Mouse (Mus musculus): ENCODE results near the gene Amotl2. TPM values are rescaled to one million over a fixed set of nuclear protein-coding genes. Genes with fewer than 3 reads are reported as not detected.
A peak's percentile ranks its signal among the peaks of the same experiment; 100 is the strongest.

Amotl2 gene
- polyA plus RNA-seq, 1 experiment from 2014 or later, result 28.7 TPM

DNA sequence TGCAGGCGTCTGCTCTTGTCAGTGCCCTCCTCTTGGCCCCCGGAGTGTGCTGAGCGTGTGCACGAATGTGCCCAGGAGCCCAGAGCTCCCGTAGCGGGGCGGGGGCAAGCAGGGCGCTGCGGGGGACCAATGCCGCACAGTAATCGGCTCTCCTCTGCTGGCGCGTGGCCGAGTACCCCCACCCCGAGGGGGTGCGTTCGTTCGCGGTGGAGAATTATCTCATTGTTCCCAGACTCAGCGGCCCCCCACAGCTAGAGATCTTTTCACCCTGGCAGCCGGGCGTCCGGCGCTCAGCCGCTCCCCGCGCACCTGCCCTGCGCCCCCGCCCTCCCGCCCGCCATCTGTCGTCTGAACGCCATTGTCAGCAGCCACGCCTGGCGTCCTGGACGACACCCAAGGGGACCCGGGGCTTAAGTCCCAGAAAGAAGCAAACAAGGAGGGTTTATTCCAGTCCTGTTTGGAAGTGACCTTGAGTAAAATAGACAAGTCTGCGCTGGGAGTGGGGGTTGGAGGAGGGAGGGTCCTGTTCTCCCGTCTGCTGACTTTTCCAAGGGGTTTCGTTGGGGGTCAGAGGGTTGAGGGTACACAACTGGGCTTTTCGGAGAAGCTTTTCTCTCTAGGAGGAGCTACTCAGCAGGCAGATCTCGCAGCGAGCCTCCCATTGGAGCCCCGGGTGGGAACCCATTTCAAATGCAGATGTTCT, 26.4 kb upstream of the Amotl2 start:
- Histone ChIP-seq H3K27me3 (ENCODE audit: control insufficient read depth, insufficient read depth, low read length) (0 out of 2 replicates have a peak, but pooled peaks cover 4% of the 10 kb centered on the region), H3K9me3 (replicated peaks; ENCODE audit: control insufficient read depth, low read length) (no peaks in the 10 kb centered on the region), H3K27ac (ENCODE audit: low read depth, low read length) (no peak overlapping the region), H3K9ac (ENCODE audit: low read depth, low read length) (peak overlapping the region; percentile 71), H3K36me3 (ENCODE audit: control insufficient read depth, insufficient read depth, low read length) (no peaks in the 10 kb centered on the region), H3K4me2 (peak overlapping the region; percentile 91), H3K4me3 (ENCODE audit: low read depth, low read length) (peak overlapping the region; percentile 56), H3K4me1 (ENCODE audit: control insufficient read depth, insufficient read depth, low read length) (peaks cover 17% of the 10 kb centered on the region)
- under 1% methylated on average over 44 of the region's 44 CpGs for WGBS (ENCODE audit: insufficient replicate concordance)
- ATAC-seq (replicated peaks; ENCODE audit: insufficient number of reproducible peaks, low FRiP score, low TSS enrichment), result 0 out of 2 replicates have a peak, but pooled peaks have one; percentile 40

DNA sequence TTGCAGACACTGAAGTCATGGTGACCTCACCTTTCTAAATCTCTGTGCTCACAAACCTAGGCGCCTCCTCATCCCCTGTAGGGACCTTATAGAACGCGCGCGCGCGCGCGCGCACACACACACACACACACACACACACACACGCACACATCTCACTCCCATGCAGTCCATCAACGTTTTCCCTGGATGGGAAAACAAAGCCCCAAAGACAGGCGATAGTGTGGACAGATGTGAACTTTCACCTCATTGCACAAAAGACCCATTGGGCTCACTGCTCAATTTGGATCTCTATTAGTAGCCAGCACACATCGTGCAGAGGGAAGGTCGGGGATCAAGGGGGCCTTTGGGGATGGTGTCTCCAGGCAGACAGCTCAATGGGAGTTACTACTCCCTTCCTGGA, 25.6 kb upstream of the Amotl2 start:
- peaks cover 17% of the 10 kb centered on the region for H3K4me1 ChIP-seq (ENCODE audit: control insufficient read depth, insufficient read depth, low read length)
- no peaks in the 10 kb centered on the region for H3K36me3 ChIP-seq (ENCODE audit: control insufficient read depth, insufficient read depth, low read length)
- WGBS (ENCODE audit: insufficient replicate concordance), result 5% methylated on average over 15 of the region's 15 CpGs
- H3K27me3 ChIP-seq (ENCODE audit: control insufficient read depth, insufficient read depth, low read length), result 0 out of 2 replicates have a peak, but pooled peaks cover 4% of the 10 kb centered on the region
- H3K9ac ChIP-seq (ENCODE audit: low read depth, low read length), result peak overlapping the region; percentile 71
- peak overlapping the region; percentile 56 for H3K4me3 ChIP-seq (ENCODE audit: low read depth, low read length)
- no peak overlapping the region for H3K27ac ChIP-seq (ENCODE audit: low read depth, low read length)
- no peak for ATAC-seq (replicated peaks; ENCODE audit: insufficient number of reproducible peaks, low FRiP score, low TSS enrichment)
- H3K9me3 ChIP-seq (replicated peaks; ENCODE audit: control insufficient read depth, low read length), result no peaks in the 10 kb centered on the region
- peak overlapping the region; percentile 91 for H3K4me2 ChIP-seq

DNA sequence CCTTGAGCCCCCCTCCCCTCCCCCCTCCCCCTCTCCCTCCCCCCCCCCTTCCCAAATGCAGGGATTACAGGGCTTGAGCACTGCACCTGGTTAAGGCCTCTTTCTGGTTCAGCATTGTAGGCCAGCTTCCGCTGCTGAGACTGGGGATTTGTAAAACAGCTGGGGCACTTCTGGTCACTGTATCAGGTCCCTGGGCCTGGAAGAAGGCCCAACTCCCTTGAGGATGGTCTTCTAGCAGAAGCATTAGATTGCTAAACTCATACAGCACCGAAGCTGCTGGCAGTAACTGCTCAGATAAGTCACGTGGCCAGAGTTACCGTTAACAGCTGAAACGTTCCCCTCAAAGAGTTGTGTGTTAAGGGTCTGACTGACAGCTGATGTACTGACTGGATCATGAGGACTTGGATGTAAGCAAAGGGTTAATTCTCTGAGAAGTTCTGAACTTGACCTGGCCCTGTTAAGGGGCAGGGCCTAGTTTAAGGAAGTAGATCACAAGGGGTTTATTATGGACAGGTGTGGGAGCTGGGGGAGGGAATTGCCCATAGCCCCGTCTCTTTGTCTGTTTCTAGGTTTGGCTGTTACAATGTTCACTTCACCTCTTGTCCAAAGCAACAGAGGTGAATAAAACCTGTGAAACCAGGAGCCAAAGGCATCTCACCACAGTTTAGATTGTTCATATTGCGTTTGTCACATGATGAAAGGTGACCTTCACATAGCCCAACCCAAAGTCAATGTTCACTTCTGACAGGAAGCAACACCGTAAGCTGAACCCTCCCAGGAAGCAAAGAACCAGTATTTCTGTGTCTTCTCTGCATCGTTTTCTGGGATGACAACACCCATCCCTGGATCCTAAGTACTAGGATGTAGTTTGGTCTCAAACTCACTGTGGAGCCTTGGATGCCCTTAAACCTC, 23.7 kb upstream of the Amotl2 start:
- Histone ChIP-seq H3K36me3 (ENCODE audit: control insufficient read depth, insufficient read depth, low read length) (no peaks in the 10 kb centered on the region), H3K4me3 (ENCODE audit: low read depth, low read length) (no peak overlapping the region), H3K4me1 (ENCODE audit: control insufficient read depth, insufficient read depth, low read length) (peaks cover 13% of the 10 kb centered on the region), H3K27me3 (ENCODE audit: control insufficient read depth, insufficient read depth, low read length) (0 out of 2 replicates have a peak, but pooled peaks cover 4% of the 10 kb centered on the region), H3K27ac (ENCODE audit: low read depth, low read length) (no peak overlapping the region), H3K9ac (ENCODE audit: low read depth, low read length) (no peak overlapping the region), H3K4me2 (no peak overlapping the region), H3K9me3 (replicated peaks; ENCODE audit: control insufficient read depth, low read length) (no peaks in the 10 kb centered on the region)
- ATAC-seq (replicated peaks; ENCODE audit: insufficient number of reproducible peaks, low FRiP score, low TSS enrichment), result no peak
- 48% methylated on average over 9 of the region's 9 CpGs for WGBS (ENCODE audit: insufficient replicate concordance)

DNA sequence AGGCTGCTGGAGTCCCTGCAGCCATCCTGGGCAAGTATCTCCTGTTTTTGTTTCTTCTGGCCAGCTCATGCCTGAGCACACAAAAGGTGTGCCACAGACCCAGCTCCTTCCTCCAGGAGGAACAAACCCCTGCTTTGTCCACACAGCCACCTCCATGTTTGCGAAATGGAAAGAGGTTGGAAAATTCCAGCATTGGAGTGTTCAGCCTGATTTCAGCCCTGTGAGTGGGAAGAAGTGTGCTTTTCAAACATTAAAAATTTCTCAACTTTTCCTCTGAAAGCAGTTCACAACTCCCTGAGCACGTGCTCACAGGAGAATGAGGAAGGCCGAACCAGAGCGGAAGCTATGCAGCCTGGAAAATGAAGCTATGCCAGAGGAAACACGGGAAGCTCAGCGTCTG, 15.4 kb upstream of the Amotl2 start:
- Histone ChIP-seq H3K9me3 (replicated peaks; ENCODE audit: control insufficient read depth, low read length) (no peaks in the 10 kb centered on the region), H3K36me3 (ENCODE audit: control insufficient read depth, insufficient read depth, low read length) (no peaks in the 10 kb centered on the region), H3K27me3 (ENCODE audit: control insufficient read depth, insufficient read depth, low read length) (no peaks in the 10 kb centered on the region), H3K9ac (ENCODE audit: low read depth, low read length) (no peak overlapping the region), H3K27ac (ENCODE audit: low read depth, low read length) (no peak overlapping the region), H3K4me1 (ENCODE audit: control insufficient read depth, insufficient read depth, low read length) (peaks cover 2% of the 10 kb centered on the region), H3K4me3 (ENCODE audit: low read depth, low read length) (no peak overlapping the region), H3K4me2 (no peak overlapping the region)
- no peak for ATAC-seq (replicated peaks; ENCODE audit: insufficient number of reproducible peaks, low FRiP score, low TSS enrichment)
- 84% methylated on average over 6 of the region's 6 CpGs for WGBS (ENCODE audit: insufficient replicate concordance)

DNA sequence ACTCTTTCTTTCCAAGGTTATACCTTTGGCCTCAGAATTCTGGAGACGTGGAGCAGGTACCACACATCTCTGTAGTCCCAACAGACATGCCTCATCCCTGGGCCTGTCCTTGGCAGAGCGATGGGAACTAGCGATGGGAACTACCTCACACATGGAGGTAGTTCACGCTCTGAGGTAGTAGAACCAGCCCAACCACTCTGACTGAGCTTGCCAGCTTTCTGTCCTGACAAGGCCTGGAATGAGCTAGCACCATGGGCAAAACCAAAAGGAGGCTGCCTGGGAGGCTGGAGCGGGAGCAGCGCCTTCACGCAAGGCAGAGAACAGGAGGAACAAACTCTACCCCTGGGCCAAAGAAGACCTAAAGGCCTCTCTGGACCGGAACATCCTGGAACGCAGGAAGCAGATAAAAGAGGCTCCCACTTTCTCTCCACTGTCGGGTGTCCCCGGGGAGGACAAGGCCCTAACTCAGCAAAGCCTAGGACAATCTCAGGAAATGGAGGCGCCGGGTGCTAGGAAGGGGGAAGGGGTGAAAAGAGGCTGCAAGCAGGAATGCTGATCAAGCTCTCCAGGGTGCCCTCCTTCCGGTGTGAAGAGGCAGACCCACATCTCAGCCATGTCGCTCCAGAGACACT, 6.9 kb upstream of the Amotl2 start:
- H3K4me3 ChIP-seq (ENCODE audit: low read depth, low read length), result no peak overlapping the region
- 0 out of 2 replicates have a peak overlapping the region, but pooled peaks have one; percentile 5 for H3K9ac ChIP-seq (ENCODE audit: low read depth, low read length)
- peak overlapping the region; percentile 41; the same call in 1 of the 2 replicates for H3K27ac ChIP-seq (ENCODE audit: low read depth, low read length)
- H3K27me3 ChIP-seq (ENCODE audit: control insufficient read depth, insufficient read depth, low read length), result no peaks in the 10 kb centered on the region
- peaks cover 20% of the 10 kb centered on the region for H3K4me1 ChIP-seq (ENCODE audit: control insufficient read depth, insufficient read depth, low read length)
- no peaks in the 10 kb centered on the region for H3K36me3 ChIP-seq (ENCODE audit: control insufficient read depth, insufficient read depth, low read length)
- 40% methylated on average over 14 of the region's 15 CpGs for WGBS (ENCODE audit: insufficient replicate concordance)
- no peak overlapping the region for H3K4me2 ChIP-seq
- no peaks in the 10 kb centered on the region for H3K9me3 ChIP-seq (replicated peaks; ENCODE audit: control insufficient read depth, low read length)
- no peak for ATAC-seq (replicated peaks; ENCODE audit: insufficient number of reproducible peaks, low FRiP score, low TSS enrichment)

DNA sequence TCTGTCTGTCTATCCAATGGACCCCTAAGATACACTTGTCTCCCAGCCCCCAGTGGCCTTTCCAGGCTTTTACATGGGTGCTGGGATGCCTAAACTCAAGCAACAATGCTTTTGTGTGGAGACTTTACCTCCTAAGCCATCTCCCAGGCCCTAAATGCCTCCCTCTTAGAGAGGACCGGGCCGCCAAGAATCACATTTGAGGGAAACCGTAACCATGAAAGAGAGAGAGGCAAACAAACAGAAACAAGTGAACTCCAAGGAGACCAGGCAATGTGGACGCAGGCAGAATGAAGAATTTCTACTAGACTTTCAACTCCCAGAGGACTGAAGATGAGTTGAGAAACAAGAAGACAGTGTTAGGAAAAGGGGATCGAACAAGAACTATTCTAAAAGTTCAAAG, 6.0 kb upstream of the Amotl2 start:
- Histone ChIP-seq H3K9ac (ENCODE audit: low read depth, low read length) (no peak overlapping the region), H3K9me3 (replicated peaks; ENCODE audit: control insufficient read depth, low read length) (no peaks in the 10 kb centered on the region), H3K27ac (ENCODE audit: low read depth, low read length) (no peak overlapping the region), H3K4me3 (ENCODE audit: low read depth, low read length) (no peak overlapping the region), H3K4me2 (no peak overlapping the region), H3K27me3 (ENCODE audit: control insufficient read depth, insufficient read depth, low read length) (no peaks in the 10 kb centered on the region), H3K4me1 (ENCODE audit: control insufficient read depth, insufficient read depth, low read length) (peaks cover 29% of the 10 kb centered on the region), H3K36me3 (ENCODE audit: control insufficient read depth, insufficient read depth, low read length) (no peaks in the 10 kb centered on the region)
- 72% methylated on average over 5 of the region's 5 CpGs for WGBS (ENCODE audit: insufficient replicate concordance)
- no peak for ATAC-seq (replicated peaks; ENCODE audit: insufficient number of reproducible peaks, low FRiP score, low TSS enrichment)

DNA sequence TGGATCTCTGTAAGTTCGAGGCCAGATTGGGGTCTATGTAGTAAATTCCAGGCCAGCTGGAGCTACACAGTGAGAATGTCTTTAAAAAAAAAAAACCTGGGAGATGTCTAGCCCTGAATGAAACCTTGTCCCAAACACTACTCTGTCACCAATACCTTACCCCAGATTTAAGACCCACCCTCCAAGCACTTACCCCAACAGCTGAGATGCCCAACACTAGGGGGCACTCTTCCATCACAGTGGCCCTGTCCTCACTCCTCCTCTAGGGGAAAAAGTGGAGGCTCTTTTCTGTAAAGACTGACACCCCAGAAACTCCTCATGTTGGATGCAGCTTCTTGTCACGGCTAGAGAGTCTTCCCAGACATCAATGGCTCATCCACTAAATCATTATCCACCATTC, 2.7 kb upstream of the Amotl2 start:
- no peak overlapping the region for H3K4me2 ChIP-seq
- H3K4me3 ChIP-seq (ENCODE audit: low read depth, low read length), result no peak overlapping the region
- ATAC-seq (replicated peaks; ENCODE audit: insufficient number of reproducible peaks, low FRiP score, low TSS enrichment), result no peak
- no peak overlapping the region for H3K27ac ChIP-seq (ENCODE audit: low read depth, low read length)
- WGBS (ENCODE audit: insufficient replicate concordance), result 55% methylated on average over 2 of the region's 2 CpGs
- no peaks in the 10 kb centered on the region for H3K27me3 ChIP-seq (ENCODE audit: control insufficient read depth, insufficient read depth, low read length)
- H3K9ac ChIP-seq (ENCODE audit: low read depth, low read length), result no peak overlapping the region
- H3K36me3 ChIP-seq (ENCODE audit: control insufficient read depth, insufficient read depth, low read length), result no peaks in the 10 kb centered on the region
- peaks cover 33% of the 10 kb centered on the region for H3K4me1 ChIP-seq (ENCODE audit: control insufficient read depth, insufficient read depth, low read length)
- no peaks in the 10 kb centered on the region for H3K9me3 ChIP-seq (replicated peaks; ENCODE audit: control insufficient read depth, low read length)

DNA sequence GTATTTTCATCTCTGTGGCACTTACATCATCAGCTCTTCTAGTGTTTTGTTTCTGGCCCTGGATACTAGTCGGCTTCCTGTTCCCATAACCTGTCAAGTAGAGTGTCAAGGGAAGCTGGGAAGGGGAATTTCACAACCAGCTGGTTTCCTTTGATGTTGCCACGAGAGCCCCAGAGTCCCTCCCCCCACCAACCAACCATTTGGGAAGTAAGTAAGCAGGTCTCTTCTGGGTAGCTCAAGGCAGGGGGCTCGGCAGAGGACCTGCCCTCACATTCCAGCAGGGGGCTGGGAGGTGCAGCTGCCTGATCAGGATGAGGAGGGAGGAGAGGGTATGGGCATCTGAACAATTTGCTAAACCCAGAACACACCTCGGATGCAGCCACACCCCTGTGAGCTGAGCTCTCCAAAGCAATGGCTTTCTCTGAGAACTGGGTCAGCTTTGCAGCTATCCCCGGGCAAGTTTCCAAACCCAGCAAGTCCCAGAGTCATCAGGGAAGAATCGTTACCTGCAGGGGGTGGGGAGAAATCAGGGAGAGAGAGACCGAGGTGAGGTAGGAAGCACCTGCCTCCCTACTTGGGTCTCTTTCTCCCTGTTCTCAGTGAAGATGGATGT, 1.5 kb upstream of the Amotl2 start:
- H3K4me3 ChIP-seq (ENCODE audit: low read depth, low read length), result no peak overlapping the region
- H3K9me3 ChIP-seq (replicated peaks; ENCODE audit: control insufficient read depth, low read length), result no peaks in the 10 kb centered on the region
- H3K27ac ChIP-seq (ENCODE audit: low read depth, low read length), result no peak overlapping the region
- WGBS (ENCODE audit: insufficient replicate concordance), result 7% methylated on average over 7 of the region's 7 CpGs
- H3K4me2 ChIP-seq, result peak overlapping the region; percentile 14; the same call in 1 of the 2 replicates
- H3K9ac ChIP-seq (ENCODE audit: low read depth, low read length), result no peak overlapping the region; the same call in 1 of the 2 replicates
- H3K4me1 ChIP-seq (ENCODE audit: control insufficient read depth, insufficient read depth, low read length), result peaks cover 32% of the 10 kb centered on the region
- no peak for ATAC-seq (replicated peaks; ENCODE audit: insufficient number of reproducible peaks, low FRiP score, low TSS enrichment)
- peaks cover 1% of the 10 kb centered on the region; the same call in 1 of the 2 replicates for H3K36me3 ChIP-seq (ENCODE audit: control insufficient read depth, insufficient read depth, low read length)
- no peaks in the 10 kb centered on the region for H3K27me3 ChIP-seq (ENCODE audit: control insufficient read depth, insufficient read depth, low read length)

Data from heart, embryonic 11.5 days (tissue).